Mouse (Mus musculus): ENCODE data around the gene Tnfrsf1a.

DNA sequence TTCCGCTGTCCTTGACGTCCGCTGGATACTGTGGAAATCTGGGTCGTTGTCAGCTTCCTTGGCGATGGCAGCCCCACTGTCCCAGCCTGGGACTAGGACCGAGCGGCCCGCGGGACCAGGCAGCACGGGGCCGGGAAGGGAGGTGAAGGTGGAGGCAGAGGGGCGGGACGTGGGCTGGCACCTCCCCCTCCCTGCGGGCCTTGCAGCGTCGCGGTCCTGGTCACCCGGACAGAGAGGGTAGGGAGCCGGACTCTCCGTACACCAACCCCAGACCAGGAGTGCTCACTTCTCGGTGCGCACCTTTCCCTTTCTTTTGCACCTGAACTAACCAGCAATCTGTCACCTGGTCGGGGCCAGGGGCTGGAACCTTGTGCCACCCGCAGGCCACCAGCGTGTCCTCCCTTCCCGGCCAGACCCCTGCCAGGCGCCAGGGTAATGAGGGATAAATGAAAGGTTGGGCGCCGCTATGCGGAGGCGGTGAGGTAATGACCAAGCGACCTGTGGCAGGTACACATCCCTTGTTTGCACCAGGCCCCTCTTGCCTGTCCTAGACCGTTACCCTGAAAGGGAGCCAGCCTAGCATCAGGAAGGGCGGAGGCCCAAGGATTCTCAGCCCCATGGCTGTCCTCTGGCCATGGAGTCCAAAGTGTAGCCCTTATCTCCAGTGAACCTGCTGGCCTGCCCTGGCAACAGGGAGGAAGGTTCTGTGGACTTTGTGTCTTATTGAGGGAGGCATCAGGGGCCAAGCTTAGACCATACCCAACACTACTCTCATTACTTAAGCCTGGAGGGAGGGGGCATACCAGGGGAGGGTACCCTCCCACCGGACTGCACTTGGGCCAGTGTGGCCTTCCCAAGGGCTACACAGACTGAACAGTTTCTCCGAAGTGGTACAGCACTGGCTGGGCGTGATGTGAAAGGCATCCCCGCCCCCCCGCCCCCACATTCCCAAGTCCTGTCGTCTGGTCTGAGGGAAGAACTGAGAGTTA is 31.5 kb downstream of the Tnfrsf1a start, which contains the start of gene Plekhg6:
- TF ChIP-seq CTCF (IDR thresholded peaks at IDR 0.05; ENCODE audit: low read depth, low read length) (no peak), POLR2A (IDR thresholded peaks at IDR 0.05; ENCODE audit: borderline replicate concordance, low read depth, low read length) (no peak)
